Mouse (Mus musculus): Measurements from ENCODE around the gene Acsf2. TPM values are rescaled to one million over a fixed set of nuclear protein-coding genes. Genes with fewer than 3 reads are reported as not detected.
A peak's percentile ranks its signal among the peaks of the same experiment; 100 is the strongest.

The Acsf2 gene
- polyA plus RNA-seq, 1 experiment: 50.5 TPM

DNA sequence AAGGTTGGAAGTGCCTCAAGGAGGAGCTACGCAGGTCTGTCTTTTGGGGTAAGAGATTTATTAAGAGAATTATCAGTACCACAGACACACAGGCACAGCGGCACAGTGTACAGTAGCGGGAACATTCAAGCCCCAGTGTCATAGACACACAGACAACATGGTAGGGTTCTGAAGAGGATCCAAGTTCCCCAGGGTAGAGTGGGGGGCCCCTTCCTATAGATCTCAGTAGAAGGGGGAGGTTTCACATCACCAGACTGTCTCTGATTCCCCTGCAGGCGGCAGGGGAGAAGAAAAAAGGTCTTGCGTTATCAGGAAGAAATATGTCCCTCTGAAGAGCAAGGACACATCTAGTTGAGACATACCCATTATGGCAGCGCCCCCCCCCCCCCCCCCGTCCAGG lies 61.9 kb downstream of the Acsf2 start:
- Histone ChIP-seq H3K27me3 (ENCODE audit: control insufficient read depth, insufficient read depth, low read length) (no peaks in the 10 kb centered on the region), H3K27ac (ENCODE audit: insufficient read depth, low read depth, low read length) (no peak overlapping the region), H3K36me3 (ENCODE audit: control insufficient read depth, insufficient read depth, low read length) (0 out of 2 replicates have a peak, but pooled peaks cover 2% of the 10 kb centered on the region), H3K4me1 (ENCODE audit: control insufficient read depth, insufficient read depth, insufficient read length, low read length) (peaks cover 17% of the 10 kb centered on the region; the same call in 1 of the 2 replicates), H3K4me3 (ENCODE audit: low read depth, low read length) (no peak overlapping the region)
- 87% methylated on average over 7 of the region's 7 CpGs for WGBS
- no peak for TF ChIP-seq CTCF (IDR thresholded peaks at IDR 0.05; ENCODE audit: extremely low read depth, insufficient read length, insufficient replicate concordance, low read depth, low read length)
- no peak for TF ChIP-seq POLR2A (IDR thresholded peaks at IDR 0.05; ENCODE audit: low read depth, low read length)

DNA sequence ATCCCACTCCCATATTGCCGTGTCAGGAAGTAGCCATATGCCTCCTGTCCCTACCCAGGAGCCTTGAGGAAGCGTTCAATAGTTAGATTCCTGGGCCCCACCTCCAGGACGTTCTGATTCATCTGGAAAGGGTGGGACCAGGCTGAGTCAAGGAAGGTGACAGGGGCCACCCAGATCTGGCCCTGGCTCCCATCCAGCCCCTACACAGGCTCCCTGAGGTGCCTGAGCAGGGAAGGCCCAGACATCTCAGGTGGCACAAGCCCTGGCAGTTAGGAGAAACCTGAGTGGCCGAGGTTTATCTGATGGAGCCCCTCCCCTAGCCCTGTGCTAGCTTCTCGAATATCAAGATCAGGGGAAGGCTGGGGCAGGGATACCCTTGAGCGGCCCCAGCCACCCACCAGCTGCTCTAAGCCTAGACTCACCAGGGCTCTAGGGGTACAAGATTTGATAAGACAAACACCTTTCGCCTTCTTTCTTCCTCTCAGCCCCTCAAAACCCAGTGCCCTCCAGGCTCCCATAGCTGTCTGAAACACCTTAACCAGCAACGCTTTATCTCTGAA lies 62.9 kb downstream of the Acsf2 start:
- Histone ChIP-seq H3K27me3 (ENCODE audit: control insufficient read depth, insufficient read depth, low read length) (no peaks in the 10 kb centered on the region), H3K4me3 (ENCODE audit: low read depth, low read length) (no peak overlapping the region), H3K36me3 (ENCODE audit: control insufficient read depth, insufficient read depth, low read length) (0 out of 2 replicates have a peak, but pooled peaks cover 2% of the 10 kb centered on the region), H3K4me1 (ENCODE audit: control insufficient read depth, insufficient read depth, insufficient read length, low read length) (peaks cover 17% of the 10 kb centered on the region; the same call in 1 of the 2 replicates), H3K27ac (ENCODE audit: insufficient read depth, low read depth, low read length) (0 out of 2 replicates have a peak overlapping the region, but pooled peaks have one; percentile 4)
- 36% methylated on average over 8 of the region's 8 CpGs for WGBS
- TF ChIP-seq CTCF (IDR thresholded peaks at IDR 0.05; ENCODE audit: extremely low read depth, insufficient read length, insufficient replicate concordance, low read depth, low read length): no peak
- no peak for TF ChIP-seq POLR2A (IDR thresholded peaks at IDR 0.05; ENCODE audit: low read depth, low read length)

DNA sequence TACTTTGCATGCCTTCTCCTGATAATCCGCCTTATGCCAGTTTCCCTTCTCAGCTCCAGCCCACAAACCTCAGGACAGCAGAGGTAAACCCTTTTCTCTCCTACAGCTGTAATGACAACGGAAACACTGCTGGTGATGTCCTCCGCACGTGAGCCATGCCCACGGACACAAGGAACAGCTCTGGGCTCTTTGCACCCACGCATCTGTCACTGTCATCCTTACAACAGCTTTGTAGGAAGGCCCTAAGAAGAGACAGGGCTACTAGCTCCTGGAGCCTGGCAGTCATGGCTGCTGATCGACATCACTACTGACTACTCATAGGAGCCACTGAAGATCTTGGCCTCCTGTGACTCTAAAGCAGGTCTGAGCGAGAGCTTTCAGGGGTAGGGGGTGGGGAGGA lies 68.5 kb downstream of the Acsf2 start:
- TF ChIP-seq POLR2A (IDR thresholded peaks at IDR 0.05; ENCODE audit: low read depth, low read length): no peak
- TF ChIP-seq CTCF (IDR thresholded peaks at IDR 0.05; ENCODE audit: extremely low read depth, insufficient read length, insufficient replicate concordance, low read depth, low read length): no peak
- Histone ChIP-seq H3K4me3 (ENCODE audit: low read depth, low read length) (no peak overlapping the region), H3K4me1 (ENCODE audit: control insufficient read depth, insufficient read depth, insufficient read length, low read length) (peaks cover 17% of the 10 kb centered on the region; the same call in 1 of the 2 replicates), H3K27ac (ENCODE audit: insufficient read depth, low read depth, low read length) (no peak overlapping the region), H3K27me3 (ENCODE audit: control insufficient read depth, insufficient read depth, low read length) (no peaks in the 10 kb centered on the region), H3K36me3 (ENCODE audit: control insufficient read depth, insufficient read depth, low read length) (no peaks in the 10 kb centered on the region)
- WGBS: 90% methylated on average over 8 of the region's 8 CpGs

DNA sequence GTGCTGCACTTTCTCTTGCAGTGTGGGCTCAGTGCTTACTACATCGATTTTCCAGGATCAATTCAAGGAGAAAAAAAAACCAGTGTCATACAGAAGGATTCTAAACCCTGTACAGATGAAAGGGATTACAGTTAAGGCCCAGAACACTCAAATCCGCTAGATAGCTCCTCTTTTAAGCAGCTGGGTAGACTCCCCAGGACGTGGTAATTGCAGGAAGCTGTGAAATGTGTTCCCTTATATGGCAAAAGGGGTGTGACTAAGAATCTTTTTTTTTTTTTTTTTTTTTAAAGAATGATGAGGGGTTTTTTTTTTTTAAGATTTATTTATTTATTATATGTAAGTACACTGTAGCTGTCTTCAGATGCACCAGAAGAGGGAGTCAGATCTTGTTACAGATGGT lies 72.8 kb downstream of the Acsf2 start:
- TF ChIP-seq POLR2A (IDR thresholded peaks at IDR 0.05; ENCODE audit: low read depth, low read length) (no peak), CTCF (IDR thresholded peaks at IDR 0.05; ENCODE audit: extremely low read depth, insufficient read length, insufficient replicate concordance, low read depth, low read length) (no peak)
- H3K4me1 ChIP-seq (ENCODE audit: control insufficient read depth, insufficient read depth, insufficient read length, low read length): peaks cover 10% of the 10 kb centered on the region; the same call in 1 of the 2 replicates
- no peak overlapping the region for H3K4me3 ChIP-seq (ENCODE audit: low read depth, low read length)
- H3K36me3 ChIP-seq (ENCODE audit: control insufficient read depth, insufficient read depth, low read length): no peaks in the 10 kb centered on the region
- H3K27ac ChIP-seq (ENCODE audit: insufficient read depth, low read depth, low read length): no peak overlapping the region
- no peaks in the 10 kb centered on the region for H3K27me3 ChIP-seq (ENCODE audit: control insufficient read depth, insufficient read depth, low read length)
- WGBS: 46% methylated on average over 3 of the region's 3 CpGs

DNA sequence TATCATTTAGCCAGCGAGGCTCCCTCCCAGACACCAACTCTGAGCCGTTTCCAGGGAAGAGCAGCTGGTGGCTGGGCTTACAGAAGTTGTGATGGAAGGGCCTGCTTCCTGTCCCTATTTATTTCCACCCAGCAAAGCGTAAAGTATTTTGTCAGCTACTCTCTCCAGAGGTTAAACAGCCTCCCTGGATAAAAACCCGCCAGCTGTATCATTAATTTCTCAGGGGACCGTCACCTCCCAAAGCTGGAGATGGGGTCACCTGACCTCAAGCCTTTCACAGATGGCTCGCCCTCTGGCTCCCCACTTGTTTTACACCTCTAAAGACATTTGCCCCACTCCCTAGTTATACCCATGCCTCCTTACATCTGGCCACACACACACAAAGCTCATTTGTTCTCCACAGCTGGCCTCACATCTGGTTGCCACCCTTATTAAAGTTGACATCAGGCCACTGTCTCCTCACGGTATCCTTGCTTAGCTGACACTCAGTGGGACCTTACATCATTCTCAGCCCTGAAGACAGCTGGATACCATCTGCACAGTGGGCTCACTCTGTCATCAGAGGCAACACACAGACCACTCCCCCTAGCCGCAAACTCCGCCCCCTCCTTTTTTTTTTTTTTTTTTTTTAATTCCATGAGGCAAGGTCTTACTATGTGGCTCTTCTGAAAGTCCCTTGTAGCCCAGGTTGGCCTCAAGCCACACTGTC lies 75.3 kb downstream of the Acsf2 start:
- H3K36me3 ChIP-seq (ENCODE audit: control insufficient read depth, insufficient read depth, low read length): no peaks in the 10 kb centered on the region
- 81% methylated on average over 9 of the region's 9 CpGs for WGBS
- H3K27ac ChIP-seq (ENCODE audit: insufficient read depth, low read depth, low read length): no peak overlapping the region
- H3K4me3 ChIP-seq (ENCODE audit: low read depth, low read length): no peak overlapping the region
- H3K4me1 ChIP-seq (ENCODE audit: control insufficient read depth, insufficient read depth, insufficient read length, low read length): peaks cover 3% of the 10 kb centered on the region; the same call in 1 of the 2 replicates
- TF ChIP-seq CTCF (IDR thresholded peaks at IDR 0.05; ENCODE audit: extremely low read depth, insufficient read length, insufficient replicate concordance, low read depth, low read length): no peak
- no peak for TF ChIP-seq POLR2A (IDR thresholded peaks at IDR 0.05; ENCODE audit: low read depth, low read length)
- no peaks in the 10 kb centered on the region for H3K27me3 ChIP-seq (ENCODE audit: control insufficient read depth, insufficient read depth, low read length)

DNA sequence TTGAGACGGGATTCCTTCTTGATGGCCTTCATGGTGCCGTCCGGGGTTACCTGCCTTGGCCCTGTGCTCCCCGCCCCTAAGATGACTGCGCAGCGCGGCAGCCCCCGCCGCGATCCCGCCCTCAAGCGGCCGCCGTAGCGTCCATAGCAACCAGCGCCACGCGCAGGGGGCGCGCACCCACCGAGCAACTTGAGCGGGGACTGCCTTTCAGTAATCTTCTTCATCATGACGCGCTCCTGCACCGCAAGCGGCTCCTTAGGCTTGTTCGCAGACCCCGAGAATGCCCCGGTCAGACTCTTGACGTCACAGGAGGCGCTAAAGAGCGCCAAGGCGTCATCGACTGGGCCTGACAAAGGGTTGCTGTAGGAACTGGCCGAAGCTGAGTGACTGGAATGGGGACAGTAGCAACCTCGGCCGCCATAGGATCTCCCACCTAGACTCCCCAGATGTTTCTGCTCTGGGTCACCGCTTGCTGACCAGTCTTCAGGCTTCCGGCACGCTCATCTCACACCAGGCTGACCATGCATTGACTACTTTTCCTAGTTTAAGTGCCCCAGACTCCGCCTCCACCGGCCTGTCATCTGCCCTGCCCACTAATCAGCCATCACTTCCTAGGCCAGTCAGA lies 80.3 kb downstream of the Acsf2 start, which contains the start of gene Mycbpap:
Mycbpap (minus strand) TSS at position 524 of the 625 bp plus-strand sequence.
- H3K4me1 ChIP-seq (ENCODE audit: control insufficient read depth, insufficient read depth, insufficient read length, low read length): no peaks in the 10 kb centered on the region
- TF ChIP-seq CTCF (IDR thresholded peaks at IDR 0.05; ENCODE audit: extremely low read depth, insufficient read length, insufficient replicate concordance, low read depth, low read length) (no peak), POLR2A (IDR thresholded peaks at IDR 0.05; ENCODE audit: low read depth, low read length) (no peak)
- no peak within 1 kb of the TSS for H3K27ac ChIP-seq (ENCODE audit: insufficient read depth, low read depth, low read length)
- H3K4me3 ChIP-seq (ENCODE audit: low read depth, low read length): peak within 1 kb of the TSS; percentile 77
- no peaks in the 10 kb centered on the region for H3K27me3 ChIP-seq (ENCODE audit: control insufficient read depth, insufficient read depth, low read length)
- H3K36me3 ChIP-seq (ENCODE audit: control insufficient read depth, insufficient read depth, low read length): no peaks in the 10 kb centered on the region
- 3% methylated on average over 42 of the region's 42 CpGs for WGBS

DNA sequence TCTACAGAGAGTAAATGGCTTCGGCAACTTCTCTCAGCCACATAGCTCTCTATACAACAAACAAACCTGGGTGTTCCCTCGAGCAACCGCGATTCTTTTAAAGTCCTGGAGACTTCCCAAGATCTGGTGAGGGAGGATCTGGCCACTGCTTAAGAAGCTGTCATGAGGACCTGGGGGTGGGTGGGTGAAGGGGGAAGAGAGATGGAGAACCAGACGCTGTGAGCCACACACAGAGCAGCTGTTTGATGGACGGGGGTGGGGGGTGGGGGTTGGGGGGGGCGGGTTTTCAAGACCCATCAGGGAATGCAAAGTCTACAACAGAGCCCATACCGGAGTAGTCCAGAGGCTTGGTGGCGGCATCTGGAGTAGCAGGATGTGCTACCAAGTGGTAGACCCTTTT lies 88.2 kb downstream of the Acsf2 start:
- TF ChIP-seq POLR2A (IDR thresholded peaks at IDR 0.05; ENCODE audit: low read depth, low read length): no peak
- no peak for TF ChIP-seq CTCF (IDR thresholded peaks at IDR 0.05; ENCODE audit: extremely low read depth, insufficient read length, insufficient replicate concordance, low read depth, low read length)
- peaks cover 8% of the 10 kb centered on the region; the same call in 1 of the 2 replicates for H3K4me1 ChIP-seq (ENCODE audit: control insufficient read depth, insufficient read depth, insufficient read length, low read length)
- H3K36me3 ChIP-seq (ENCODE audit: control insufficient read depth, insufficient read depth, low read length): no peaks in the 10 kb centered on the region
- 63% methylated on average over 9 of the region's 9 CpGs for WGBS
- H3K27me3 ChIP-seq (ENCODE audit: control insufficient read depth, insufficient read depth, low read length): no peaks in the 10 kb centered on the region
- no peak overlapping the region for H3K27ac ChIP-seq (ENCODE audit: insufficient read depth, low read depth, low read length)
- H3K4me3 ChIP-seq (ENCODE audit: low read depth, low read length): no peak overlapping the region
